Mouse (Mus musculus): Measurements from ENCODE around the gene Lgr4. TPM values are rescaled to one million over a fixed set of nuclear protein-coding genes. Genes with fewer than 3 reads are reported as not detected.

Lgr4 gene
- polyA plus RNA-seq, 1 experiment from 2014 or later: 20.7 TPM

DNA sequence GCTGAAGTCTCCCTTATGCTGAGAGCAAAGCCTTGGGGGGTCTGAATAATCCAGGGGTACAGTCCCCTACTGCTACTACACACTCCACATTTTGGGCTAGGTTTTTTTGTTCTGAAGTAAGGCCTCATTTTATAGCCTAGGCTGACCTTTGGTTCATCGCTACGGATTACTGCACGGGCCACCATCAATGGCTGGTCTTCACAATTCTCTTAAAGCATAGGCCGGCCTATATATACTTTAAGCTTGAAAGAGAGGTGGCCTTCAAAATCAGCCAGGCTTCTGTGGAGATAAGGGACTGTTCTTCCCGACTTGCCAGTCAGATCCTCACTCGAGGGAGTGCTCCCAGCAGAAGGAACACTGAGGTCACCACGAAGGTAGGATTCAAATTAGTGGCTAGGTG is 14.6 kb upstream of the Lgr4 start:
- H3K4me2 ChIP-seq (replicated peaks): no peak overlapping the region
- no peak for ATAC-seq (ENCODE audit: insufficient number of reproducible peaks, low FRiP score, low TSS enrichment, low read depth)
- no peaks in the 10 kb centered on the region for H3K9me3 ChIP-seq (replicated peaks)
- no peaks in the 10 kb centered on the region for H3K4me1 ChIP-seq
- H3K9ac ChIP-seq: no peak overlapping the region
- peaks cover 16% of the 10 kb centered on the region for H3K36me3 ChIP-seq
- no peak overlapping the region for H3K27ac ChIP-seq (replicated peaks)
- no peak overlapping the region for H3K4me3 ChIP-seq (replicated peaks)
- 75% methylated on average over 7 of the region's 7 CpGs for WGBS
- no peaks in the 10 kb centered on the region for H3K27me3 ChIP-seq

DNA sequence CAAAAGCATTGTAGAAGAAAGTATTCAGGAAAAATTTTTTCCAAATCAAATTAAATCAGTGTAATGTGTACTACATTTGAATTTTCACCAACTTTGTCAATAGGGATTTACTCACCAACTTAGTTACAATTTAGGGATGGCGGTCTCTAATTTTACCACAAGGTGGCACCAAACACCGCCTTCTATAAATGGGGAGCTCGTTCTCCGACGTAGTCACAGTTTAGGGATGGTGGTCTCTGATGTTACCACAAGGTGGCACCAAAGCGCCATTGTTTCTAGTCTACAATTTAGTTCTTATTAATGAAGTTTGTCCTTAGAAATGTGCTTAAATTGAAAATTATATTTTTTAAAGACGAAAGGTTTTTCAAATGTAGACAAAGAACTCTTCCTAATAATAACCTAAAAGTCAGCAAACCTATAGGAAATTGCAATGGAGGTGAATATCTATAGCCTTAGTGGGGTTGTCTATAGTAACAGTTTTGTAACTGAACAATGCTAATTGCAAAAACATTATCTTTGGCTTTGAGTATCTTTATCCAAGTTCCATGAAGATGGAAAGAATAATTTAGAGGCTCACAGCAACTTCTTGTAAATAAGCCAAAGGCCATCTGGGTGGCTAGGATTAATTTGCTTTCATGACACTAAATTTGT is 13.2 kb upstream of the Lgr4 start:
- peaks cover 12% of the 10 kb centered on the region; the same call in 1 of the 2 replicates for H3K36me3 ChIP-seq
- no peak overlapping the region for H3K4me3 ChIP-seq (replicated peaks)
- H3K27me3 ChIP-seq: no peaks in the 10 kb centered on the region
- no peak overlapping the region for H3K27ac ChIP-seq (replicated peaks)
- WGBS: under 1% methylated on average over 7 of the region's 7 CpGs
- no peak overlapping the region for H3K4me2 ChIP-seq (replicated peaks)
- ATAC-seq (ENCODE audit: insufficient number of reproducible peaks, low FRiP score, low TSS enrichment, low read depth): no peak
- no peaks in the 10 kb centered on the region for H3K9me3 ChIP-seq (replicated peaks)
- H3K9ac ChIP-seq: no peak overlapping the region
- no peaks in the 10 kb centered on the region for H3K4me1 ChIP-seq

DNA sequence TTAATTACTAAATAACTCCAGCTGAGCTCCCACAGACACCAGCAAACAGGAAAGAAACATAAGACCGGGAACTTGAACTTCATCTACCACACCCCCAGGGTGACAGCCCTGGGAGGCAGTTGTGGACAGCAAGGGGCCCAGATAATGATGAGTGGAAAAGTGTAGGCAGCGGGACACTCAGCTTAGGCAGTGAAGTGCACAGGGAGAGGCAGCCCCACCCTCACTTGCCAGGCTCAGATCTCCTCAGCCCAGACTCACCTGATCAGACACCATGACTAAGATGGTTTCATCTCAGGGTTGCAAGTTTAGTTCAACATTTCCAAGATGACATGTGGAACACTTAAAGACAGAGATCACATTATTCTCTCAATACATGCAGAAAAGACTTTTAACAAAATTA is 8.3 kb upstream of the Lgr4 start:
- WGBS: 41% methylated on average over 2 of the region's 2 CpGs
- Histone ChIP-seq H3K4me3 (replicated peaks) (no peak overlapping the region), H3K4me1 (no peaks in the 10 kb centered on the region), H3K9me3 (replicated peaks) (no peaks in the 10 kb centered on the region), H3K27ac (replicated peaks) (no peak overlapping the region), H3K4me2 (replicated peaks) (no peak overlapping the region), H3K9ac (no peak overlapping the region), H3K36me3 (no peaks in the 10 kb centered on the region), H3K27me3 (no peaks in the 10 kb centered on the region)
- no peak for ATAC-seq (ENCODE audit: insufficient number of reproducible peaks, low FRiP score, low TSS enrichment, low read depth)

DNA sequence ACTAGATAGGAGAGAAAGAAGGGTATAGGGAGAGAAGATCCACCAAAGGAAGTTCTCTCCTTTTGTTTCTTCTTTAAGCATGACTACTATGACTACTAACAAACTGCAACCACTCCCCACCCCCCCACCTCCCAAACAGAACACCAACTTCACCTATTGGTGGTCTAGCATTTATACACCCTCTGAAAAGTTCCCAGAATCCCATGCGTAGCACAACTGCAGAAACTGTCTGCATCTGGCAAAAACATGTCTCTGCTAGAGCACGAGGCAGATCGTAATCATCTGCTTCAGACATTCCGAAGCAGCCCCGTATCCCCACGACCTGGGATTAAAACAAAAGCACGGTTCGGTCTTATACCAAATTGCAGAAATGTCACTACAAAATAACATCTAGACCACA is 5.2 kb upstream of the Lgr4 start:
- Histone ChIP-seq H3K27me3 (no peaks in the 10 kb centered on the region), H3K9me3 (replicated peaks) (no peaks in the 10 kb centered on the region), H3K4me2 (replicated peaks) (no peak overlapping the region), H3K4me1 (peaks cover 6% of the 10 kb centered on the region; the same call in 1 of the 2 replicates), H3K9ac (no peak overlapping the region), H3K27ac (replicated peaks) (no peak overlapping the region), H3K36me3 (no peaks in the 10 kb centered on the region), H3K4me3 (replicated peaks) (no peak overlapping the region)
- 62% methylated on average over 8 of the region's 8 CpGs for WGBS
- ATAC-seq (ENCODE audit: insufficient number of reproducible peaks, low FRiP score, low TSS enrichment, low read depth): no peak

DNA sequence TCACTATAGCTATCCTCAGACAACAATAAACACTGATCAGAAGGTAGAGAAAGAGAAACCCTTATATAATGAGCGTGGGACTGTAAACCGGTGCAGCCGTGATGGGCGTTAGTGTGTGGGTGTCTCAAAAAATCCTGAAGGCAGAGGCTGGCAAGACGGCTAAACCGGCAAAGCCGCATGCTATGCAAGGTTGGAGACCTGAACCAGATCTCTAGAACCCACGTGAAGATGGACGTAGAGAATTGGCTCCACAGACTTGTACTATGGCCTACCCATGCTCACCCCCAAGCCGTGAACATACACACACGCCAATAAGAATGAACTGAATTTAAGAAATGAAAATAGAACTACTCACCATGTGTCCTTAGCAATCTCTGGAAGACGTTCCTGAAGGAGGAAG is 4.7 kb upstream of the Lgr4 start:
- Histone ChIP-seq H3K27me3 (no peaks in the 10 kb centered on the region), H3K9ac (no peak overlapping the region), H3K4me2 (replicated peaks) (no peak overlapping the region), H3K27ac (replicated peaks) (no peak overlapping the region), H3K36me3 (no peaks in the 10 kb centered on the region), H3K9me3 (replicated peaks) (no peaks in the 10 kb centered on the region), H3K4me1 (peaks cover 6% of the 10 kb centered on the region; the same call in 1 of the 2 replicates), H3K4me3 (replicated peaks) (no peak overlapping the region)
- no peak for ATAC-seq (ENCODE audit: insufficient number of reproducible peaks, low FRiP score, low TSS enrichment, low read depth)
- WGBS: 83% methylated on average over 12 of the region's 12 CpGs

DNA sequence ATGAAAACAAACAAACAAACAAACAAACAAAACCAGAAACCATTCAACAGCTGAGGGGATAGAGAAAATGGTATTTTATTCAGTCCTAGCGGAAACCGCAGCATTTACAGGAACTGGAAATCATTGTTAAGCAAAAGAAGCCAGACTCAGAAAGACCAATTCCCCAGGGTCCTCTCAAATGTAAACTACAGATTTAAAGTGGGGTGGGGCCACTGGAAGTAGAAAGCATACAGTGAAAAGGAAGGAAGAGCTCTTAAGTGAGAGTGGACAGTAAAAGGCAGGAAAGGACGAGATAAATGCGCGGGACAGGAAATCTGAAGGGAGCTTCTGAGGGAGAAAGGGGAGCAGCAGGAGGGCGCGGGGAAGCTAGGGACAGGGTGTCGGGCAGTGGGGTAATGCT is 4.2 kb upstream of the Lgr4 start:
- 76% methylated on average over 8 of the region's 8 CpGs for WGBS
- no peak for ATAC-seq (ENCODE audit: insufficient number of reproducible peaks, low FRiP score, low TSS enrichment, low read depth)

DNA sequence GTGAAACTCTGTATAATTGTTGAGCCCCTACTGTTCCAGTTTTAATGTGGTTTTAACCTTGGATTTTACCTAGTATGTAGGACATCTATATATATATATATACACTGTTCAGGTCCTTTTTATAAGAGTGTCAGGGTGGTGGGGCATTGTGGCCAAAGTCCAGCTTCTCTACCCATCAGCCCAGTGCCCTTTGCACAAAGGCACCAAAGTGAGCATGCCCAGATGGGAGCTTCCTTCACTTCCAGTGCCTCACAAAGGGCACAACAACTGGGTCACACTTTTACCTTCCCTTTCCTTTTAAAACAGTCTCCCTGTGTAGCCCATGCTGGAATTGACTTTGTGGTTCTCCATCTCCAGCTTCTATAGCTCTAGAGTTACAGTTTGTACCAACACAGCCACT is 2.8 kb upstream of the Lgr4 start:
- Histone ChIP-seq H3K36me3 (no peaks in the 10 kb centered on the region), H3K27ac (replicated peaks) (no peak overlapping the region), H3K9ac (no peak overlapping the region), H3K9me3 (replicated peaks) (no peaks in the 10 kb centered on the region), H3K27me3 (no peaks in the 10 kb centered on the region), H3K4me3 (replicated peaks) (no peak overlapping the region), H3K4me2 (replicated peaks) (no peak overlapping the region), H3K4me1 (peaks cover 18% of the 10 kb centered on the region)
- ATAC-seq (ENCODE audit: insufficient number of reproducible peaks, low FRiP score, low TSS enrichment, low read depth): no peak

More for the DNA sequence above, 4.2 kb upstream of the Lgr4 start:
- Histone ChIP-seq H3K36me3 (no peaks in the 10 kb centered on the region), H3K9ac (no peak overlapping the region), H3K4me3 (replicated peaks) (no peak overlapping the region), H3K4me1 (peaks cover 6% of the 10 kb centered on the region; the same call in 1 of the 2 replicates), H3K27me3 (no peaks in the 10 kb centered on the region), H3K4me2 (replicated peaks) (no peak overlapping the region), H3K27ac (replicated peaks) (no peak overlapping the region), H3K9me3 (replicated peaks) (no peaks in the 10 kb centered on the region)

DNA sequence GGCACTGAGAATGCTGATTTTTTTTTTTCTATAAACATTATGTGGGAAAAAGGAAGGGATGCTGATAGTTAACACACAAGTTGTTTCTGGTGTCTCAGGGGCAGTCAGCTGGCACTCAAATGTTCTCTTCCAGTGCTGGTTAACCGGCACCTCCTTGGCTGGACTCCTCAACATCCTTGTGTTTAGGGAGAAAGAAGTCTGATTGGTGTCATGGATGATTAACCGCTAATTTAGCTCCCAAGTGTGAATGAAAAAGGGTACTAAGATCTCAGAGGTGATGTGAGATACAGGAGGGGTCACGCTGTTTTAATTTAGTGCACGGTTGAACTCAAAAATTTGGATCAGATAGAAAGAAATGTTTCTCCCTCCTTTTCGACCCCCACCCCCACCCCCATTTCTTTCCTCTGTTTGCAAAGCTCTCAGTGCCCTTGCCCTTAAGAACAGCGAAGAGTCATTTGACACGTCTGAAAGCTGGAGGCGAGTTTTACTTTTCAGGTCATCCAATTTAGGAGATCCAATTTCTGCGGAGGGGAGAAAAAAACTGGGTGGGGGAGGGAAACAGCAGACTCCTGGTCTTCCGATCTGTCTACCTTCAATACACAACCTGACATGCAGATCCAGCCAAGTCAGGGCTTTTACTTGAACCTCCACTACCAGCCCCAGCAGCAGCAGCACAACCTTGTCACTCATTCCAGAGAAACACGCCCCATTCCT is 508 bp upstream of the Lgr4 start:
- no peaks in the 10 kb centered on the region for H3K27me3 ChIP-seq
- peak overlapping the region; percentile 85 for H3K4me3 ChIP-seq (replicated peaks)
- no peaks in the 10 kb centered on the region for H3K9me3 ChIP-seq (replicated peaks)
- H3K4me2 ChIP-seq (replicated peaks): peak overlapping the region; percentile 75
- WGBS: 10% methylated on average over 11 of the region's 11 CpGs
- ATAC-seq (ENCODE audit: insufficient number of reproducible peaks, low FRiP score, low TSS enrichment, low read depth): no peak; the same call in 1 of the 2 replicates
- H3K4me1 ChIP-seq: peaks cover 36% of the 10 kb centered on the region
- H3K9ac ChIP-seq: no peak overlapping the region
- H3K27ac ChIP-seq (replicated peaks): no peak overlapping the region
- no peaks in the 10 kb centered on the region for H3K36me3 ChIP-seq

DNA sequence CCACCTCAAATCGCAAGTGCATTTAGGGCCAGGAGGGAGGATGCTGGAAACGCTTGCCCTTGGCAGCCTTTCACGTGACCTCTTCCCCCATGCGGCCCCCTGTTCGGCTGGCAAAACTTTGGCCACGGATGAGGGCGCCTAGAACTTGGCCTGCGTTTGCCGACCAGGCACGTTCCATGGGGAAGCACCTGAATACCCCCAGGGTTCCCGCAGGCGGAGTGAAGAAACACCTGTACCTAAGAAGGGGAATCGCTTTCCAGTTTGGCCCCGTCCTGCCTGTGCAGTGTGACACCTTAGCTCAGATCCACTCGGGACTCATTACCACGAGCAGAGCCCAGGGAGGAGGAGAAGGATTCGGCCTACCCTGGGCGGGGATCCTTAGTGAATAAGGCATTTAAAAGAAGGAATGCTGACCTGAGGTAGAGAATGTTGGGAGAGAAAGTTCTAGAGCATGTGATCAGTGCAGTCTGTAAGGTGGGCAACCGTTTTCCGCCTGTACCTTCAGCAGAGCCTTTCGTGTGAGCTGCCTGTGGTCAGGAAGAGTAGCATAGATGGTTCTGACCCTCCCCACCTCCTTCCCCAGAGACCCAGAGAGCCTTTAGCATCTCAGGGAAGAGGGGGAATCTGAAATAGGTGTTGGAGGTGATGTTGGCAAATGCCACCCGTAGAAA is 1.3 kb downstream of the Lgr4 start:
- peak overlapping the region; percentile 75 for H3K4me2 ChIP-seq (replicated peaks)
- peak overlapping the region; percentile 95 for H3K9ac ChIP-seq
- peak overlapping the region; percentile 85 for H3K4me3 ChIP-seq (replicated peaks)
- H3K4me1 ChIP-seq: peaks cover 41% of the 10 kb centered on the region
- H3K27ac ChIP-seq (replicated peaks): peak overlapping the region; percentile 98; the same call in 1 of the 2 replicates
- H3K27me3 ChIP-seq: no peaks in the 10 kb centered on the region
- H3K36me3 ChIP-seq: no peaks in the 10 kb centered on the region
- no peak for ATAC-seq (ENCODE audit: insufficient number of reproducible peaks, low FRiP score, low TSS enrichment, low read depth)
- 9% methylated on average over 22 of the region's 22 CpGs for WGBS
- no peaks in the 10 kb centered on the region for H3K9me3 ChIP-seq (replicated peaks)

DNA sequence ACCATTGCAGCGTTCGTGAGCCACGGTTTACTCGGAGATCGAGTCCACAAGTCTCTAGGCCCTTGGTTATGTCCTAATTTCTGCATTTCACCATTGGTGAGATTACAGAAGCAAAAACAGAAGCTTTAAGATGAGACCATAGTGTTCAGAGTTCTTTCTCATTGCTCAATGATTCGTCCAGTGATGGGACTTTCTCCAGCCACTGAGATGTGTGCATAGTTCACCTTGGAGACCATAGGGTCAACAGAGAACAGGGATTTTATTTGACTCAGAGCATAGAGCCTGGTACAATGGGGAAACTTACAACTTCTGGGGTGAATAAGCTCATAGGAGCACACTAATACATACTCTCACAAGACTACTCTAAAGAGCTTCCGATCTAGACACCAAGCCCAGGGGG is 3.0 kb downstream of the Lgr4 start:
- ATAC-seq (ENCODE audit: insufficient number of reproducible peaks, low FRiP score, low TSS enrichment, low read depth): no peak
- Histone ChIP-seq H3K27me3 (no peaks in the 10 kb centered on the region), H3K9ac (no peak overlapping the region), H3K4me1 (peaks cover 41% of the 10 kb centered on the region), H3K9me3 (replicated peaks) (no peaks in the 10 kb centered on the region), H3K4me3 (replicated peaks) (peak overlapping the region; percentile 85), H3K27ac (replicated peaks) (no peak overlapping the region), H3K36me3 (0 out of 2 replicates have a peak, but pooled peaks cover under 1% of the 10 kb centered on the region), H3K4me2 (replicated peaks) (peak overlapping the region; percentile 75)
- 67% methylated on average over 7 of the region's 7 CpGs for WGBS

DNA sequence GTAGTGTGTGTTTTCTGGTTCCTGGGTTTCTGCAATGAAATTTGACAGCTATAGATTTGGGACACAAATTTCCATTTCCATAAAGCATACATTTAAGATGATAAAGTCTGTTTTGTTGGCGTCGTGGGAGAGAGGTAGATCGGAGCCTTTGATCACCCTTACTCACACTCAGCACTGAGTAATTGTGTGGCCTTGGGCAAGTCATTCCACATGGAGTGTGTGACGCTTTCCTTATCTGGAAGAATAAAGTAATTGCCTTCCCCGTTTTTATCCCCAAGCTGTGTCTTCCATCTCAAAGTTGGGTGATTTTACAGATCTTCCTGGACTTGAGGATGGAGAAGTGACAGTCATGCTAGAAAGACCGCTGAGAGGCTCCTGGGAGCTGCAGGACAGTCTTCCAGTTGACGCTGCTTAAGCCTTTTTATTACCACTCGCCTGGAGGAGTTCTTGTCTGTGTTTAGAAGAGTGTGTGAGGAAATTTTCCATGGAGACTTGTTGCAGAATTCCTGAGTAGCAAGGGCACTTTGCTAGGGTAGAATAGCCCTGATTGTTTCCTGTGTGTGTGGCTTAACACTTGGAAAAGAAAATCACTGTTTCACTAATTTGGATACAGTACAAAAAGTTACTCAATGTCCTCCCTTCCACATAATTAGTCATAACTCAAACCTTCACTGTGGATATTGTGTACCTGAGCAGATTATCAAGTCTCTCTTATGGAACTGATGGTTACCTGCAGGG is 4.0 kb downstream of the Lgr4 start:
- H3K27ac ChIP-seq (replicated peaks): 0 out of 2 replicates have a peak overlapping the region, but pooled peaks have one; percentile 17

More for the DNA sequence above, 4.0 kb downstream of the Lgr4 start:
- Histone ChIP-seq H3K36me3 (0 out of 2 replicates have a peak, but pooled peaks cover 6% of the 10 kb centered on the region), H3K4me1 (peaks cover 41% of the 10 kb centered on the region), H3K4me2 (replicated peaks) (peak overlapping the region; percentile 75), H3K4me3 (replicated peaks) (0 out of 2 replicates have a peak overlapping the region, but pooled peaks have one; percentile 3), H3K27me3 (no peaks in the 10 kb centered on the region), H3K9ac (no peak overlapping the region), H3K9me3 (replicated peaks) (no peaks in the 10 kb centered on the region)
- 56% methylated on average over 8 of the region's 8 CpGs for WGBS
- no peak for ATAC-seq (ENCODE audit: insufficient number of reproducible peaks, low FRiP score, low TSS enrichment, low read depth)
